Mouse (Mus musculus): ENCODE measurements around the gene Six5.

Six5 gene

DNA sequence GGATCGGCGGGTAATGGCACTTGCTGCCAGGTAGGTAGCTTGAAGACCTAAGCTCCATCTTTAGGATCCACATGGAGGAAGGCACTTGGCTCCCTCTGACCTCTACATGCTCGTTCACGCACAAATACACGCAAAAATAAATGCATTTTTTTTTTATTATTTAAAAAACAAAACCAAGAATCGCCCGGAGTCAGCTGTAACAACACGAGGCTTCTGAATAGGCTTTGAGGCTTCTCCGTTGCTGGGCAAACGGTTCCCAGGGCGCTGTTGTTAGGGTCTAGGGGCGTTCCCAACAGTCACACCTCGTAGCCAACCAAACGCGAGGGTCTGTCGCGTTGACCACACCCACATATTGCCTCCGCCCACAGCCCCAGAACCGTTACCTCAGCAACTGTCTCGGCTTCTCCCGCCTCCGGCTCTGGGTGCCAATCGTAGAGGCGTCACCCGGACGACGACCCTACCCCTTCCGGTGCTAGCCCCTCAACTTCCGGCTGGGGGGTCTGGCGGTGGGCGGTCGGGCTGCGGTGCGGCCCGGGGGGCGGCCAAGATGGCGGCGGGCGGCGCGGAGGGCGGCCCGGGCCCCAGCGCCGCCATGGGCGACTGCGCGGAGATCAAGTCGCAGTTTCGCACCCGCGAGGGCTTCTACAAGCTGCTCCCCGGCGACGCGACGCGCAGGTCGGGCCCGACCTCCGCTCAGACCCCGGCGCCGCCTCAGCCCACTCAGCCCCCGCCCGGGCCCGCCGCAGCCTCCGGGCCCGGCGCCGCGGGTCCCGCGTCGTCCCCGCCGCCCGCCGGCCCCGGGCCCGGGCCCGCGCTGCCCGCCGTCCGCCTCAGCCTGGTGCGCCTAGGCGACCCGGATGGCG is 18.4 kb upstream of the Six5 start, which contains the start of gene Dmwd:
TSS of gene Dmwd (plus strand) at position 505 of the 863 bp plus-strand sequence.
- DNase-seq (ENCODE audit: low spot score in 2 of 2) = peak; percentile 38 to 62

DNA sequence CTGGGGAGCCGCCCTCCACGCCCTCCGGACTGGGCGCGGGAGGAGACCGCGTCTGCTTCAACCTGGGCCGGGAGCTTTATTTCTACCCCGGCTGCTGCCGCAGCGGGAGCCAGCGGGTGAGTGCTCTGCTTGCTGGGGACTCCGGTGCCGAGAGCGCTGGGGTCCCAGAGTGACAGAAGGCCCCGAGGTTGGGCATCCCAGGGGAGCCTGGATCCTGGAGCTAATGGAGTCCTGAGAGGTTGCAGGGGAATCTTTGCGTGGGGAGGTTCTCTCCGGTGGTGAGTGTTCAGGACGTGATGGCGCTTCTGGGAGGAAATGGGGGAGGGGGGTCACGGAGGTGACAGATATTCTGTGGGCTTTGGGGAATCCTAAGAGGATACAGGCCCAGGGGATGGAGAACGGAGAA is 17.8 kb upstream of the Six5 start:
- no peak for DNase-seq (ENCODE audit: low spot score in 2 of 2)

DNA sequence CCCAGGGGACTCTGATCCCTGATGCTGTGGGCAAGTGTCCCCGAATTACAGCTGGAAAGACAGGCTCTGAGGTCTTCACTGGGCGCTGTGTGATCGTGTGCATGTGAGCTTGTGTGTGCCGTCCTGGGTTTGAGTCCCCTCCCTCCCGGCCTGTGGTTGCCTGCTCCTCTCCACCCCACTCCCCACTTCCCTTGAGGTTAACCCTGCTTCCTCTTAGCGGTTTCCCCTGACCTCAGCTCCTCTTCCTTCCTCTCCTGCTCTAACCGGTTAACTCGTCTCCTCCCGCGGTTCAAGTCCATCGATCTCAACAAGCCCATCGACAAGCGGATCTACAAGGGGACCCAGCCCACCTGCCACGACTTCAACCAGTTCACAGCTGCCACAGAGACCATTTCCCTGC is 16.6 kb upstream of the Six5 start:
- DNase-seq (ENCODE audit: low spot score in 2 of 2) = peak; percentile 80 to 84

DNA sequence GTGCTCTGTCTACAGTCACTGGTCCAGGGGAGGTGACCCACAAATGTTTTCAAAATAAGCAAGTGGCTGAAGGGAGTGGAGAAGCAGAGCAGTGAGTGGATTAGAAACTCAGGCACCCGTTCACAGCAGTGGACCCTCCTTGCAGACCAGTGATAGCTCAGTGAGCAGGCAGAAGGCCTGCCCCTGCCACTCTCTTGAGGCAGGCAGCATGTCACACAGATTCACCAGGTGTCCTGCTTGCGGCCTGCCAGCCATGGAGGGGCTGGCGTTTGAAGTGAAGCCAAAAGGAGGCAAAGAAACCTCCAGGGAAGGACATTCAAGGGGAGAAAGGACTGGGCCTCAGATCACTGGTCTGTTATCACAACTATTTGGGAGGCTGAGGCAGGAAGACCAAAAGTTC is 15.7 kb upstream of the Six5 start:
- no peak for DNase-seq (ENCODE audit: low spot score in 2 of 2)

DNA sequence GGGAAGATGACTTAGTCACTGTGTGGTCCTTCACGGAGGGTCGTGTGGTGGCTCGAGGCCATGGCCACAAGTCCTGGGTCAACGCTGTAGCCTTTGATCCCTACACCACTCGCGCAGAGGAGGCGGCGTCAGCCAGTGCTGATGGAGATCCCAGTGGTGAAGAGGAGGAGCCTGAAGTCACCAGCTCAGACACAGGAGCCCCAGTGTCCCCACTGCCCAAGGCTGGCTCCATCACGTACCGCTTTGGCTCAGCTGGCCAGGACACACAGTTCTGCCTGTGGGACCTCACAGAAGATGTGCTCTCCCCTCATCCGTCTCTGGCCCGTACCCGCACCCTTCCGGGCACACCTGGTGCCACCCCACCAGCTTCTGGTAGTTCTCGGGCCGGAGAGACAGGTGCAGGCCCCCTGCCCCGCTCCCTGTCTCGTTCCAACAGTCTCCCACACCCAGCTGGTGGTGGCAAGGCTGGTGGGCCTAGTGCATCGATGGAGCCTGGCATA is 13.9 kb upstream of the Six5 start:
- DNase-seq (ENCODE audit: low spot score in 2 of 2) = no peak

GRCm38 (mm10) chr7:19082171-19082570 is 12.2 kb upstream of the Six5 start:
- DNase-seq (ENCODE audit: low spot score in 2 of 2) = no peak

- no peak for DNase-seq (ENCODE audit: low spot score in 2 of 2)
Measured at GRCm38 (mm10) chr7:19083096-19083495, 11.3 kb upstream of the Six5 start.

DNA sequence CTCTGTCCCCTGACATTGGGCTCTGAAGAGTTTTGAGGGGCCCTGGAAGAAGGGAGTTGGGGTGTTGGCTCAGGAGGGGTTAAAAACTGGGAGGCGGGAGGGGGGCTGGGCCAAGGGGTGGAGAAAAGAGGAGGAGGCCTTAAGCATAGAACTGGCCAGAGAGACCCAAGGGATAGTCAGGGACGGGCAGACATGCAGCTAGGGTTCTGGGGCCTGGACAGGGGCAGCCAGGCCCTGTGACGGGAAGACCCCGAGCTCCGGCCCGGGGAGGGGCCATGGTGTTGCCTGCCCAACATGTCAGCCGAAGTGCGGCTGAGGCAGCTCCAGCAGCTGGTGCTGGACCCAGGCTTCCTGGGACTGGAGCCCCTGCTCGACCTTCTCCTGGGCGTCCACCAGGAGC is 10.7 kb upstream of the Six5 start, which contains the start of gene Dmpk:
TSS of gene Dmpk (plus strand) at position 149 of the 400 bp plus-strand sequence.
- no peak for DNase-seq (ENCODE audit: low spot score in 2 of 2)

DNA sequence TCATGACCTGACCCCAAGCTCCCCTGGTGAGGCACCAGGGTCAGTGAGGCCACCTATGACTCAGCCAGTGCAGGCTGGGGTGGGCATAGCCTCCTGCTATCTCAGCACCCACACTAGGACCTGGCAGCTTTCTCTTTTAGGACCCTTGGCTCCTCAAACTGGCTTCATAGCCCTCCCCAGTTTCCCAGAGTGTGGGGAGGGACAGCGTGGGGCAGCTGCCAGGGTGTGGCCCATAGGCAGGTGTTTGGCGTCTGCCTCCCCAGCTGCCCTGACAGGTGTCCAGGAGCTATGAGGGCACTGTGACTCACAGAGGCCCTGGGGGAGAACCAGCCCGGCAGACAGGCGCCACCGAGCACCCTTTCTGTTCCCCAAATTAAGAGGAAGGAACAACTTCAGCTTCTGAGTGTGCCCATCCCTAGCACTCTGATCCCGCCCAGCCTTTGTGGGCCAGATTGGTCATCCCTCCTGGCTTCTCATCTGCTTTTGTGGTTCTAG is 10.1 kb upstream of the Six5 start:
- DNase-seq (ENCODE audit: low spot score in 2 of 2) = peak in 1 of 2 experiments; percentile 82

DNA sequence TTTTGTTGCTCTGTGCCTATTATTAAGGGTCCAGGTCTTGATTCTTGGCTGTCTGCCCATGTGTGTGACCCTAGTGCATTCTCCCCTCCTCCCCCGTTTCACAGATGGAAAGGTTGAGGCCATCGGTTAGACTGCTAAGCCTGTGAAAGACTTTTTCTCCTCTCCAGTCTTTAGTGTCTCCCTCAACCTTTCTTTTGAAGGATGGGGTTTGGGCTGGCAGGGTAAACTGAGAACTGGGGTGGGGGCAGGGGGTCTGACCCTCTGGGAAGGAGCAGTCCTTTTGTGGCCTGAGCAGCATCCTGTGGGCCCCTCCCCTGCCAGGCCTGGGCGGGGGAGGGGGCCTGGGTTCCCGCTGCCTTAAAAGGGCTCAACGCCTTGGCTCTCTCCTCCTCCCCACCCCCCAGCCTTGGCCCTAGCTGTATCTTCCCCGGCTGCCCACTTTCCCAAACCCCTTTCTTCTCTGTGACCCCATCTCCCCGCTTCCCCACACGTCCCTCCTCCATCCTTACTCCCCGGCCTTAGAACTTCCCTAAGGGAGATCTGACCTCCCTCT is 9.4 kb upstream of the Six5 start:
- no peak for DNase-seq (ENCODE audit: low spot score in 2 of 2)

GRCm38 (mm10) chr7:19085495-19085894 is 8.9 kb upstream of the Six5 start:
- no peak for DNase-seq (ENCODE audit: low spot score in 2 of 2)

GRCm38 (mm10) chr7:19086042-19086441 is 8.4 kb upstream of the Six5 start:
- DNase-seq (ENCODE audit: low spot score in 2 of 2) = peak in 1 of 2 experiments; percentile 75

DNA sequence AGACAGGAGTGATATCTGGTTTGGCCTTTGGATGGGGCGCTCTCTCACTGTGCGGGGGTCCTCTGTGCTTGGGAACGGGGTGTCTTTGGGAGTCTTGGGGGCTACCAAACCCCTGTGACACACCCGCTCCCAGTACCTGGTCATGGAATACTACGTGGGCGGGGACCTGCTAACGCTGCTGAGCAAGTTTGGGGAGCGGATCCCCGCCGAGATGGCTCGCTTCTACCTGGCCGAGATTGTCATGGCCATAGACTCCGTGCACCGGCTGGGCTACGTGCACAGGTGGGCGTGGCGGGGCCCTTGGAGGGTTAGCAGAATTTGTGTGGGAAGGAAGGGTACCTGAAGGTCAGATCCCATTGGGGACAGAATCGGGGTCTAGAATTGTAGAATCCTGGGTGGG is 7.6 kb upstream of the Six5 start:
- no peak for DNase-seq (ENCODE audit: low spot score in 2 of 2)

GRCm38 (mm10) chr7:19088813-19089212 is 5.6 kb upstream of the Six5 start:
- peak; percentile 43 to 71 for DNase-seq (ENCODE audit: low spot score in 2 of 2)

GRCm38 (mm10) chr7:19091913-19092312 is 2.5 kb upstream of the Six5 start:
- DNase-seq (ENCODE audit: low spot score in 2 of 2) = no peak

- no peak for DNase-seq (ENCODE audit: low spot score in 2 of 2)
Measured at GRCm38 (mm10) chr7:19092381-19093173, 1.8 kb upstream of the Six5 start.

DNA sequence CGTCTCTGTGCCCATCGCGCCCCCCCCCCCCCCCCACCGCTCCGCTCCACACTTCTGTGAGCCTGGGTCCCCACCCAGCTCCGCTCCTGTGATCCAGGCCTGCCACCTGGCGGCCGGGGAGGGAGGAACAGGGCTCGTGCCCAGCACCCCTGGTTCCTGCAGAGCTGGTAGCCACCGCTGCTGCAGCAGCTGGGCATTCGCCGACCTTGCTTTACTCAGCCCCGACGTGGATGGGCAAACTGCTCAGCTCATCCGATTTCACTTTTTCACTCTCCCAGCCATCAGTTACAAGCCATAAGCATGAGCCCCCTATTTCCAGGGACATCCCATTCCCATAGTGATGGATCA is 1.2 kb upstream of the Six5 start:
- DNase-seq (ENCODE audit: low spot score in 2 of 2) = peak; percentile 77 to 87

GRCm38 (mm10) chr7:19093537-19094385 is 633 bp upstream of the Six5 start:
- DNase-seq (ENCODE audit: low spot score in 2 of 2) = peak; percentile 65 to 79

- DNase-seq (ENCODE audit: low spot score in 2 of 2) = no peak
Measured at GRCm38 (mm10) chr7:19094826-19095750, 694 bp downstream of the Six5 start.

DNA sequence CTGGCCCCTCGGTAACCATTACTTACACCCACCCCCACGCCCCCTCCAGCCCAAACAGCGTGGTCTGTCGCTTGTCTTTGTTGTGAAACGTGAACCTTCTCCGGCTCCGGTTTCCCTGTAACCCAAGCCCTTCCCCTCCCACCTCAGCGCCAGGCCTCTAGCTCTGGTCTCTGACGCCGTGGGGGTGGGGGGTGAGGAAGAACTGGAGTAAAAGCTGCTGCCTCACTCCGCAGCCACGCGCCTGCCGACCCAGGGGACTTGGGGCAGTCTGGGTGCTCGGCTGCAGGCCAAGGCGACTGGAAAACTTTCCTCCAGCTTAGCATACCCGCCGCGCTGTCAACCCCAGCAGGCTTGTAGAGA is 1.3 kb downstream of the Six5 start:
- no peak for DNase-seq (ENCODE audit: low spot score in 2 of 2)

Measured in natural killer cell, adult 2 months (primary cell).